Mouse (Mus musculus) adrenal gland, postnatal 0 days (tissue): ENCODE results near the gene Smim10l1. TPM values are rescaled to one million over a fixed set of nuclear protein-coding genes. Genes with fewer than 3 reads are reported as not detected.

ENCODE experiments used
- polyA plus RNA-seq: library from polyadenylated mRNA; unstranded; fragments of >200 nt; fragmentation: Nextera tagmentation; extraction: Ambion mirVana; gene quantifications from 2 replicates; pipeline ENCODE4 v1.2.1, GENCODE M21; 2015

Gene Smim10l1
- polyA plus RNA-seq = 67.5 and 81.2 TPM in 2 replicates

DNA sequence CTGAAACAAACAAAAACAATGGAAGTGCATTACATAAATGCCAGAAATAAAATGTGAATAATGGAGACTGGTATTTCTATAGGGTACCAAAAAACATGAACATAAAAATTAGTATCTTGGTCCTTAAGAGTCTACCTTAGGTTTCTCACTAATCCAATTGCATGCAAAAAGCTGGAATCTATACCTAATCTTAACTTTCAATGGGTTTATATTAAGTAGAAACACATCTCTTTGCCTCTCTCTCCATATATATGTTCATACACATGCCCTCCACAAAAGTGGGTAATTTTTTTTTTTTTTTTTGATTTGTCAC is at the start of gene Smim10l1:
TSS of gene Smim10l1 (plus strand) at position 301 of the 313 bp plus-strand sequence.

DNA sequence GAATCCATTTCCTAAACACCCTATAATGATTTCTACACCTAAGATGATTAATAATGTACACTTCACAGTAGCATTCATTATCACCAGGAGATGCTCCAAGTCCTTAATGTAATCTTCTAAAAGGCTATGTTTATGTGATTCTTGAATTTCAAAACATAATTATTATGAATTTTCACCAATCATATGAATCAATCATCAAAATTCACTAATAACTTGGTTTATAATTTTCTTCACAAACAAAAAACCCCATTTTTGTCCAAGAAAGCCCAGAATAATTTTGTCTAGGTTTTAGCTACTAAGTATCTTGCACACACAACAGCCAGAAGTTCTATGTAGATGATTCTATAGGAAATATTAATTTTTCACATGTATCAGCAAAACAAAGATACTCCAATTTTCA is 49.0 kb upstream of the Smim10l1 start, which contains the start of gene Tas2r140:
TSS of gene Tas2r140 (minus strand) at position 101 of the 400 bp plus-strand sequence.

Other genes with a start within 250 kb of the Smim10l1 start
- not detected in 2 replicates for gene Tas2r116, start 249.5 kb upstream of the Smim10l1 start, polyA plus RNA-seq
- gene Tas2r110, start 236.9 kb upstream of the Smim10l1 start, polyA plus RNA-seq = not detected in 2 replicates
- not detected in 2 replicates for gene Tas2r113, start 211.9 kb upstream of the Smim10l1 start, polyA plus RNA-seq
- not detected in 2 replicates for gene Tas2r125, start 195.3 kb upstream of the Smim10l1 start, polyA plus RNA-seq
- not detected in 2 replicates for gene Tas2r129, start 153.8 kb upstream of the Smim10l1 start, polyA plus RNA-seq
- gene Tas2r131, start 147.0 kb upstream of the Smim10l1 start, polyA plus RNA-seq = not detected in 2 replicates
- gene Tas2r109, start 123.9 kb upstream of the Smim10l1 start, polyA plus RNA-seq = not detected in 2 replicates
- gene Tas2r103, start 67.8 kb upstream of the Smim10l1 start, polyA plus RNA-seq = not detected in 2 replicates
- gene Tas2r140, start 49.1 kb upstream of the Smim10l1 start, polyA plus RNA-seq = not detected in 2 replicates
- gene 5530400C23Rik, start 187.3 kb downstream of the Smim10l1 start, polyA plus RNA-seq = not detected in 2 replicates